Mouse (Mus musculus) C2C12 (cell line): ENCODE data around the gene Misp.

Experiments
- CEBPB ChIP-seq: IDR thresholded peaks from one replicate; pipeline ENCODE4 v1.6.1; 2011; ENCODE audit warnings: low read depth, mild to moderate bottlenecking, control low read depth, moderate library complexity
- CTCF ChIP-seq: IDR thresholded peaks from one replicate; pipeline ENCODE4 v1.5.1; 2011; ENCODE audit not compliant: control insufficient read depth, insufficient read depth, insufficient read length
- FOSL1 ChIP-seq: IDR thresholded peaks from one replicate; pipeline ENCODE4 v1.8.0; 2011; ENCODE audit warnings: mild to moderate bottlenecking, low read length; ENCODE audit not compliant: poor library complexity, insufficient read depth, severe bottlenecking
- MAX ChIP-seq: IDR thresholded peaks from one replicate; pipeline ENCODE4 v1.6.1; 2011; ENCODE audit warnings: mild to moderate bottlenecking, control low read depth
- MYOD1 ChIP-seq: IDR thresholded peaks from one replicate; pipeline ENCODE4 v1.6.1; 2011; ENCODE audit warnings: low read depth; ENCODE audit not compliant: control insufficient read depth, insufficient read length
- MYOG ChIP-seq: IDR thresholded peaks from one replicate; pipeline ENCODE4 v1.6.1; 2011; ENCODE audit not compliant: control insufficient read depth, insufficient read length; ENCODE audit errors: extremely low read depth
- USF1 ChIP-seq: IDR thresholded peaks from one replicate; pipeline ENCODE4 v1.6.1; 2011; ENCODE audit warnings: low read depth, mild to moderate bottlenecking, control low read depth, moderate library complexity

DNA sequence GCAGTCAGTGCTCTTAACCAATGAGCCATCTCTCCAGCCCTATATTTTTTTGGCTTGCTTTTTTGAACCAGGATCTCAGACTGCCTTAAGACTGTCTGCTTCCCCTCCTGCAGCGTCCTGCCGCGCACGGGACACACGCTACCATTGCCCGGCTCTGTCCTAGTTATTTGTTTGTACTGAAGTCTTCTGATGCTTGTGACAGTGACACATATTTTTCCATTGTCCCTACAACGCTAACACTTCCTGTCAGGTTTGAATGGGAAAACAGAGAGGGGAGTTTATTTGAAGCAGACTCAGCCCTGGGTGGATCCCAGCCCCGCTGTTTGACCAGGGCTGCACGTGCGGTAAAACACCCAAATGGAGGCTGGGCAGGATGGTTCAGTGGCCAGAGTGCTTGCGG is 12.1 kb upstream of the Misp start:
- TF ChIP-seq MYOG (no peak), CTCF (no peak), MAX (no peak), CEBPB (no peak), USF1 (no peak), FOSL1 (no peak), MYOD1 (no peak)
